Mouse (Mus musculus) brown adipose tissue, adult 24 weeks (tissue): ENCODE results near the gene Atoh7. TPM values are rescaled to one million over a fixed set of nuclear protein-coding genes. Genes with fewer than 3 reads are reported as not detected.

Experiments
- H3K27ac ChIP-seq: fragments of 200-500 bp; replicated peaks from 2 replicates; pipeline ENCODE4 v1.5.1; 2012; ENCODE audit warnings: low read depth, mild to moderate bottlenecking, low read length
- H3K4me1 ChIP-seq: fragments of 200-500 bp; 2 replicates; pipeline ENCODE4 v1.6.1; 2012; ENCODE audit warnings: low read length, mixed read lengths; ENCODE audit not compliant: control insufficient read depth, insufficient read depth, insufficient read length
- H3K4me3 ChIP-seq: fragments of 200-500 bp; 2 replicates; pipeline ENCODE4 v1.5.1; 2012; ENCODE audit warnings: low read depth, mild to moderate bottlenecking, low read length, moderate library complexity; ENCODE audit not compliant: insufficient read depth
- polyA plus RNA-seq: library from polyadenylated mRNA; stranded (reverse); fragments of >200 nt; gene quantifications from 2 replicates; pipeline ENCODE4 v1.2.4, GENCODE M21; 2012; ENCODE audit not compliant: missing spikeins, insufficient read depth, insufficient read length

Gene Atoh7
- polyA plus RNA-seq, 1 experiment: not detected

DNA sequence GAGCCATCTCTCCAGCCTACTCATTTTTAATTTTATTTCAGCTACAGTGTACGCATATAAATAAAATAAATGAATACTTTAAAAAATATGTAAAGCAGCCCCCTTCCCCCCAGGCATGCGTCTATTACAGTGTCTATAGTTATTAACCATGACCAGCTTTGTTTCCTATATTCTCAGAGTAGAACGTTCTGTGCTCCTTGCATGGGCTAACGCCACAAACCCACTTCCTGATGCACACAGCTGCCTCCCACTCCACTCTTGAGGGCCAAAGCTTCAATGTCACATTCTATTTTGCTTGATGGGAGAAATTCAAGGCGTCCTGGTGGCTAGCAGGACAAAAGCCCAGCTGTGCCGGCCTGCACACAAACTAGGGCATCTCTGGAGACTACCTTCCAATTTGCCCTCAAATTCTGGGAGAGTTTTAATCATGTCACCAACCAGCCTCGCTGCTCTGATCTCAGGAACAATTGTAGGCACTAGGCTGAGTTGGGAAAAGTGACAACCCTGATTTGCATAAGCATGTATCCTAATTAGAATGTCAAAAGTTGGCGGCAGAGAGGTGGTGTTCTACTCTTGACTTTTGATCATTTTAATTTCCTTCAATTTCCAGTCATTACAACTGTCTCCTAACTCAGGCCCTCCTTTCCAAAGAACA lies 10.2 kb upstream of the Atoh7 start:
- H3K4me1 ChIP-seq: no peaks in the 10 kb centered on the region
- no peak overlapping the region for H3K27ac ChIP-seq
- H3K4me3 ChIP-seq: peak overlapping the region; percentile 44; the same call in 1 of the 2 replicates

DNA sequence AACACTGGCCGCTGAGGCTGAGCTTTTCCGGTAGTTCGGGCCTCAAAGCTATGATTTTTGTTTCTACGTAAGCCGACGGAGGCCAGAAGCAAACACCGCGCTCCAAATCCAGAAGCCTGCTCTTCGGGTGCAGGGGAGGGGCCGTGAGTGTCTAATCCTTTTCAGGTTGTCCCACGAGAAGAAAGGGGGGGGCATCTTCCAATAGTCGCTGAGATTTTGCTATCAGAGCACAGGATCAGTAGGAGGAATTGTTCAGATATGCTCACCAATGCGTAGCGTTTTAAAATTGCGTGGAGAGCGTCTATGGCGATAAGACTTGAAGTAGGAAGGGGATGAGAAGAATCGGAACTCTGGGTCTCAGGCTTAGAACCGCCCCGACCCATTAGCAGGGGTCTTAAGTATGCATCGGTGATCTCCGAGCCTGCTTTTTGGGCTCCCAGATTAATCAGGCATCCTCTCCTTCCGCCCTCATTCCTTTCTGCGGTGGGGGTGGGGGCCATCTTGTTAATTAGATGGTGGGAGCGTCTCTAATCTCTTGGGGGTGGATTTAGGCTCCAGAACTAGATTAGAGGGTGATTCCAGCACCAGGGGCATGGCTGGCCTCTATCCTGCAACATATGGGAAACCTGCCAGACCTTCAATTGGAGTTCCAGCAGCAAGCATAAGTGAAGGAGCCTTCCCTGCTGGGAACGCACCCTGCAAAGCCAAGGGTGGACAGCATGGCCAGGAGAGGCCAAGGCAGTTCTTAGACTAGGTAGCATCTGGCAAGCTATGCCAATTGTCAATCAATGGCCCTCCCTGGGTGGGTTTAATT lies 9.5 kb upstream of the Atoh7 start:
- no peaks in the 10 kb centered on the region for H3K4me1 ChIP-seq
- peak overlapping the region; percentile 44 for H3K4me3 ChIP-seq
- H3K27ac ChIP-seq: no peak overlapping the region

DNA sequence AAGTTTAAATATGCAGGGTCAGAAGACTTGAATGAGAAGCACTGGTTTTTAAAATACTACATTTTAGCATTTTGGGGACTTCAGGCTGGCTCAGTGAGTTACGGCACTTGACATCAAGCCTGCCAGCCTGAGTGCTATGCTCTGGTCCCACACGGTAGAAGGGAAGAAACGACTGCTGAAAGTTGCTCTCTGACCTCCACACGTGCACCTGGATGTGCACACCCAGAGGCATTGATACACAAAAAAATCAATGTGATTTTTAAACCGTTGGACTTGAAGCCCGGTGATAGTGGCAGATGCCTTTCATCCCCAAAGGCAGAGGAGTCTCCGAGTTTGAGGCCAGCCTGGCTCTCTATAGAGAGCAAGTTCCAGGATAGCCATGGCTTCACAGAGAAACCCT lies 7.5 kb upstream of the Atoh7 start:
- Histone ChIP-seq H3K4me3 (no peak overlapping the region), H3K27ac (no peak overlapping the region), H3K4me1 (no peaks in the 10 kb centered on the region)

DNA sequence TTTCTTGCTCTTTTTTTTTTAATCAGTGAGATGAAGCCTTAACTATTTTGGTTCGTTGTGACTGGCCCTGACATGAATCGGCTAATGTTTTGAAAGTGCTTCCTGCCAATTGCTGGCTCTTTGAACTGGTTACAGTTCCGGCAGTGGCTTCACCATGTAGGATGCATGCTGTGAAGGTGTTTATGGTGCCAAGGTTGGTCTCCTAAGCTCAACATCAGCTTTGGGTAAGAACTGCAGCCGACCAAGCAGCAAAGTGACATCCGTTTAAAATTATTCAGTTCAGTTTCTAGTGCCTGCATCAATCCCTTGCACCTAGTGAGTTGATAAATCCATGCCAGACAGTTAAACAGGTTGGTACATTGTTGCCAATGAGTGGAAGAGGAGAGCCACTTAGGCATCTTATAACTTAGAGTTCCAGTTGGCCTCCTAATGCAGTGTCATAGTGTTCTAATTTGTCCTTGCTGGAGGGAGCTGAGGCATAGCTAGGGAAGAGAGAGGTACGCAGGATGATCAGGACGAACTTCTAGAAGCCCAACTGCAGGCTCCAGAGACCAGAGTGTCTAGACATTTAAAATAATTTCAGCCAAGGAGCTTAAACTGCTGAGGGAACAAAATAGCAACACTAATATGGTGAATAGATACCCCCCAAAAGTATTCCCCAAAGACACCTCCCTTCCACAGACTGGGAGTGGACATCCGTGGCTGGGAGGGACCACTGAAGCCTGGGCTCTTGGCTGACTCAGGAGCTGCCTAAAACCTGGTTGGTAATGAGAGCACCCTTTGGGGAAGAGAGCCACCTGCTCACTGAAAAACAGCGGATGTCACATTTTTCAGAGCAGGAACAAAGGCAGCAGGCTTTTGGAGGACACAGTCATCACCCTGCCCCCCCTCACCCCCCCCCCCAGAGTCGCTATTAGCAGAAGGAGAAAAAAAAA lies 6.6 kb upstream of the Atoh7 start:
- Histone ChIP-seq H3K4me1 (no peaks in the 10 kb centered on the region), H3K27ac (no peak overlapping the region), H3K4me3 (no peak overlapping the region)

DNA sequence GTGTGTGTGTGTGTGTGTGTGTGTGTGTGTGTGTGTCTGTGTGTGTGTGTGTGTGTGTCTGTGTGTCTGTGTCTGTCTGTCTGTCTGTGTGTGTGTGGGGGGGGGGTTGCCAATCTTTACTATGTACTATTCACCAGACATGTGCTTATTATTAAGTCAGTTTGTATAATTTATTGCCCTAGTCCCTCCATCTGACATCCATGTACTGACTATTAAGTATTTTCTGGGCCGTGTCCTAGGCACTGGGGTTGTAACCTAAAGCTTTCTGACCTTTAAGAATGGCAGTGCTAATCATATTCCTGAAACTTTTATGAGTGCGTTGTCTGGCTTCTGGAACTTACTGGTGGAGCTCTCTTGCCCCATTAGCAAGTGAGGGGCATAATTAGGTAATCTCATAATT lies 2.7 kb upstream of the Atoh7 start:
- Histone ChIP-seq H3K4me3 (no peak overlapping the region), H3K4me1 (no peaks in the 10 kb centered on the region), H3K27ac (no peak overlapping the region)

DNA sequence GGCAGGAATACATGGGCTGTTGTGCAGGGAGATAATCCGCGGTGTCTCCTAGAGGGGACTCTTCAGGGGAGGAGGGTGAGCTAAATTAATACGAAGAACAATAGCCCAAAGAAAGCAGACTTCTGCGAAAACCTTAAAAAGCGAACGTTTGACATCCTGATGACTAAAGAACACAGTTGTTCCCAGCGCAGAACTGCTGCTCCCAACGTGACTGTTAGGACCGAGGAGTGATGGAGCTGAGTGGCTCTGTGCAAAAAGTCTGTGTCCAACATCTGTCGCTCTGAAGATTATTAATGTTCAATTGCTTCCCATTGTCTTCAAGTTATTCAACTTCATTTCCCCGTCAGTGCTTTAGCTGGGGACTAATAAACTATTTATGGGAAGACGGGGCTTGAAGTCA lies 1.3 kb upstream of the Atoh7 start:
- no peaks in the 10 kb centered on the region for H3K4me1 ChIP-seq
- H3K4me3 ChIP-seq: no peak overlapping the region
- H3K27ac ChIP-seq: no peak overlapping the region

DNA sequence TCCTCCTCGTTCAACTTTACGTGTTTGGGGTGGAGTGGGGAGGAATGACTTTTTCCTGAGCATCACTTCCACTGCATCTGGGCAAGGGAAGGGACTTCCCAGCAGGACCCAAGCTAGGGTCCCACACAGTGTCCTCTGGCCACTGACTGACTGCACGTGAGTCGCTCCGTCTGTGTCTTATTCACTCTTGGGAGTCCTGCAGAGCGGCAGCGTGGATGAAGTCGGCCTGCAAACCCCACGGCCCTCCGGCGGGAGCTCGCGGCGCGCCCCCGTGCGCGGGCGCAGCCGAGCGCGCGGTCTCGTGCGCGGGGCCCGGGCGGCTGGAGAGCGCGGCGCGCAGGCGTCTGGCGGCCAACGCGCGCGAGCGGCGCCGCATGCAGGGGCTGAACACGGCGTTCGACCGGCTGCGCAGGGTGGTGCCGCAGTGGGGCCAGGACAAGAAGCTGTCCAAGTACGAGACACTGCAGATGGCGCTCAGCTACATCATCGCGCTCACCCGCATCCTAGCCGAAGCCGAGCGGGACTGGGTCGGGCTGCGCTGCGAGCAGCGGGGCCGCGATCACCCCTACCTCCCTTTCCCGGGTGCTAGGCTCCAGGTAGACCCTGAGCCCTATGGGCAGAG lies 601 bp downstream of the Atoh7 start:
- peak overlapping the region; percentile 55 for H3K4me3 ChIP-seq

DNA sequence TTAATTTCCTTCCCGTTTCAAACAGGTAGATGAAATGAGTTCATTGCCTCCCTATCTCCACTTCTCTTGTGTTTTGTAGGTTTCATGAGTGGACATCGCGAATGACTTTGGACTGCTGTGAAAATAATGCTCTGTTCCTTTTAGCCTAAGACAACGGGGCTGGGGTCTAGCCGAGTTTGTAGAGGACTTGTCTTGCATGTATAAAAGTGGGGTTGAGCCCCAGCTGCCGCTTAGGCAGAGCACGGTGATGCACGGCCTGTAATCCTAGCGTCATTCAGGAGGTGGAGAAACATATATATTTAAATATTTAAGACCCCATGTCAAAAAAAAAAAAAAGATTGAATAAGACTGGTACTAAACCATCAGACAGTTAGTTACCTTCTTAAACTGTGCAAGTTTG lies 1.2 kb downstream of the Atoh7 start:
- Histone ChIP-seq H3K4me3 (peak overlapping the region; percentile 55; the same call in 1 of the 2 replicates), H3K27ac (no peak overlapping the region)

More for the DNA sequence above, 601 bp downstream of the Atoh7 start:
- Histone ChIP-seq H3K27ac (no peak overlapping the region), H3K4me1 (no peaks in the 10 kb centered on the region)

DNA sequence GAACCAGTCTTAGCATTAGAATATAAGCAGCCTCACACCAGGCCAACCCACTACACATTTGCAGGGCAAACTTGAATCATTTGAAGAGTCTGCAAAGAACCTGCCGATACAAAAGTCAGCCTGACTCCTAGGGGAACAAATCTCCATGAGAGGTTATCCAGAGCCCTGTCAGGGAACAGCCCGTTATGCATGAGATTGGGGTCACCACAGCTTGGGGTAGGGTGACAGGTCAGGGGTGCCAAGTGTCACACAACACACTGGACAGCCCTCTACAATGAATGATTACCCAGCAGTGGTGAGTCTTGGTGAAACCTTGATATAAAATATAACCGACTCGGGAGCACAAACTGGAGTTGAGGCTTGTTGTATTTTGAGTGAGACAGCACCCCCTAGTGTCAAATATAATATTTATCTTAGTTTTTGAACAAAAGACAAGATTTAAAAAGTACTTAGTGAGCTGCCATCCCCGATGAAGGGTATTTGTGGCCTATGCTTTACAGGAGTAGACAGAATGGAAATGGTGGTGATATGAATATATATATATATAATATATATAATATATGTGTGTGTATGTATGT lies 13.7 kb downstream of the Atoh7 start:
- no peaks in the 10 kb centered on the region for H3K4me1 ChIP-seq

More for the DNA sequence above, 1.2 kb downstream of the Atoh7 start:
- no peaks in the 10 kb centered on the region for H3K4me1 ChIP-seq

DNA sequence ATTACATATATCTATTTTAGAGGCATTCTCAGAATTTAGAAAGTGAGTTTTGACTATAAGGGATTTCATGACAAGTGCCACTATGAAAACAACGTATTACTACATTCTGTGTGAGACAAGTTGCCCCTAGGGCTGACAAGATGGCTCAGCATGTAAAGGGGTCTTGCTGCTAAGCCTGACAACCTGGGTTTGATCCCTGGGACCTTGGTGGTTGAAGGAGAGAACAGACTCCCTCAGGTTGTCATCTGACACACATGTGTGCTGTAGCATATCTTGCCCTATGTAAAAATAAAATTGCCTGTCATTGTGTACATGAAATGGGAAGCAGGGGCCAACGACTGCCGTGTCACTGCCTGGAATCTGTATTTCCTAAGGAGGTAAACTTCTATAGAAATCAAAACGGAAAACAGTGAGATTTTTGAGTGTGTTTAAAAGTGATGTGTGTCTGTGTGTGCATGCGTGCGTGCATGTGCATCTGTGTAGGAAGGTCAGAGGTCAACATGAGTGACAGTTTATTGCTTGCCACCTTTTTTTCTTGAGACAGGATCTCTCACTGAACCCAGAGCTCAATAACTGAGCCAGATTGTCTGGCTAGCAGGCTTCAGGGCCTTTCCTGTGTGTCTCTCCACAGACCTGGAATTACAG lies 14.4 kb downstream of the Atoh7 start:
- H3K4me3 ChIP-seq: no peak overlapping the region
- no peak overlapping the region for H3K27ac ChIP-seq
- H3K4me1 ChIP-seq: no peaks in the 10 kb centered on the region

More for the DNA sequence above, 13.7 kb downstream of the Atoh7 start:
- H3K4me3 ChIP-seq: no peak overlapping the region
- no peak overlapping the region for H3K27ac ChIP-seq

DNA sequence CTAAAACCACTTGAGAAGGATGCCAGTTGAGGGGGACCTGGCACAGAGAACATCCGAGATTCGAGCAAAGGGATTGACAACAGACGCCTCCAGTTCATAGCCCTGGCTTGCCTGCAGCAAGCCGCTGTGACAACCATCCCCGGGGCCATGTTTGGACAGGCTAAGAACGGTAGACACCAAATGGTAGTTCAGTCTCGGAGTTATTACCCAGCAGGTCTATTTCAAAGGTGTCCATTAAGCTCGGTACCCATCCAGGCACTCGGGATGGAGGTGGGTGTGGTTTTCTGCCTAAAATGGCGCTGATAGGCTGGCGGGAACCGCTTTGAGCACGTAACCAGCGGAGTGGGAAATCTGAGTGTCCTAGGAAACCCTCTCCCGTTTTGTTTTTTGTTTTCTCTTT lies 16.4 kb downstream of the Atoh7 start:
- Histone ChIP-seq H3K4me1 (no peaks in the 10 kb centered on the region), H3K27ac (no peak overlapping the region), H3K4me3 (no peak overlapping the region)

DNA sequence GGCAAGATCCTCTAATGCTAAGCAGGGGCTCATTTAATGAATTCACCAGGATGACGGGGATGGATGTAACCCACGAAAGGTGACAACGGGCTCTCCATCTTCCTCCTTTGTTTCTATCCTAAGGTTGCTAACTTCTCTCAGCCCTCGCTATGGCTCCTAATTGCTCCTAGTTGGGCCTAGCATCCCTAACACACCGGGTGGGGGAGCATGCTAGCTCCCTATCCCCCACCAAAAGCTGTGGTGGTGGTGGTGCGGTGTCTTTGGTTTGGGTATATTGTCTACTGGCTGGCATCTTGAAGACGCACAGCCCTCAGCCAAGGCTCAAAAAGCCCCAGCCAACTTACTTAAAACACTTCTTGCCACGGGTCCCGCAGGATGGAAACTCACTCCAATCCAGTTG lies 16.9 kb downstream of the Atoh7 start:
- Histone ChIP-seq H3K4me1 (no peaks in the 10 kb centered on the region), H3K27ac (no peak overlapping the region), H3K4me3 (no peak overlapping the region)

DNA sequence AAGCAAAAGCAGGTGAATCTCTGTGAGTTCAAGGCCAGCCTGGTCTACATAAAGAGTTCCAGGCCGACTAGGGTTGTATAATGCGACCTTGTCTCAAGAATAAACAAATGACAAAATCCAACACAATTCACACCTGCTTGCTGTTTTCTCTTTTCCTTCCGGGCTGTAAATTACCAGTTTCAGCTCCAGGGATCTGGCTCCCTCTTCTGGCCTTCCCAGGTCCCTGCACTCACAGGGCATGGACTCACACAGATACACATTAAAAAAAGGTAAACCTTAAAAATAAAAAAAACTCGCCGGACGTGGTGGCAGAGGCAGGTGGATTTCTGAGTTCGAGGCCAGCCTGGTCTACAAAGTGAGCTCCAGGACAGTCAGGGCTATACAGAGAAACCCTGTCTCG lies 18.1 kb downstream of the Atoh7 start:
- Histone ChIP-seq H3K4me3 (no peak overlapping the region), H3K27ac (no peak overlapping the region), H3K4me1 (no peaks in the 10 kb centered on the region)

DNA sequence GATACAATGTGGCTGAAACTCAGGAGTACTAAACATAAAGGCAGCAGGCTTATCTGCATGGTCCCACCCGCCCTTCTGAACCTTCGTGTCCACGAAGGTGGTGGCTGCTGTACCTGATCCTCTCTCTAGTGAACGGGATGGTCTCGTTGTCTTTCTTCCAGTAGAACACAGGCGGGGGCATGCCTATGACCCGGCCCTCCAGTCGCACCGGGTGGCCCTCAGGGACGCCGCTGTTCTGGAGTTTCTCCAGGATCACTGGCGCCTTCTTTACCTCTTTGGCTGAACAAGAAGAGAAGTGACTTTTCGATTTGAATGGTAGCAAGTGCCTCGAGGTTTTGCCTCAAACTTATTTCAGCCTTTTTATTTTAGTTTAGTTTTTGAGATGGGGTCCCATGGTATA lies 20.5 kb downstream of the Atoh7 start:
- Histone ChIP-seq H3K4me1 (no peaks in the 10 kb centered on the region), H3K27ac (no peak overlapping the region)

More for the DNA sequence above, 20.5 kb downstream of the Atoh7 start:
- H3K4me3 ChIP-seq: no peak overlapping the region
